Mouse (Mus musculus): Measurements from ENCODE around the gene Capzb. TPM values are rescaled to one million over a fixed set of nuclear protein-coding genes. Genes with fewer than 3 reads are reported as not detected.

Gene Capzb
- 330 and 331 TPM in 2 replicates for polyA plus RNA-seq (2015; fragmentation: Nextera tagmentation; extraction: Ambion mirVana)

DNA sequence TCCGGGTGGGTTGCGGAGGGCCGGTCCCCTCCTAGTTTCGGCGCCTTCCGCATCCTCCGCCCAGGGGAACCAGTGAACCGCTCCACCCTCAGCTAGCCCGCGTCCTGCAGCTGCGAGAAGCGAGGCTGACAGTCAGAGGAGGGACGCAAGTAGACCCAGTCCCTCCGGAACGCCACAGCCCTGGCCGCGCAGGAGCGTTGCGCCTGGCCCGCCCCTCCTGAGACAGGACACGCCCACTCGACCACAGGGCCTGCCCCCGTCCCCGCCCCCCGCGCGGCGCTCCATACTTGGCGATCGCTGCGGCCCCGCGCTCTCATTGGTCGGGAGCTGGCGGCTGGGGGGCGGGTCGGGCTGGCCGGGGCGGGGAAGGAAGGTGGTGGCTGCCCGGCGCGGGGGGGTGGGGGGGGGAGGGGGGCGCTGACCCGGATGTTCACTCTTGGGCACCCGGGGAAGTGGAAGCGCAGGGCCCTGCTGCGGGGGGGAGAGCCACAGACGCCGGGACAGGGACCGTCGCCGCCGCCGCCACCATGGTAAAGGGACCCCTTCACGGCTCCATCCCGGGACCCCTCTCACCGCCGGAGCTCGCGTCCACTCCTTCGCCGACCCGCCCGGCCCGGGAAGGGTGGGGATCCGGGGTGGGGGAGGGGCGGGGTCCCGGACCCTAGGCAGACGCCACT is at the start of gene Capzb:
Gene Capzb (plus strand): TSS at position 401 of the 677 bp plus-strand sequence.
- peaks cover 39% of the 10 kb centered on the region for H3K4me1 ChIP-seq
- under 1% methylated on average over 50 of the region's 69 CpGs for WGBS

DNA sequence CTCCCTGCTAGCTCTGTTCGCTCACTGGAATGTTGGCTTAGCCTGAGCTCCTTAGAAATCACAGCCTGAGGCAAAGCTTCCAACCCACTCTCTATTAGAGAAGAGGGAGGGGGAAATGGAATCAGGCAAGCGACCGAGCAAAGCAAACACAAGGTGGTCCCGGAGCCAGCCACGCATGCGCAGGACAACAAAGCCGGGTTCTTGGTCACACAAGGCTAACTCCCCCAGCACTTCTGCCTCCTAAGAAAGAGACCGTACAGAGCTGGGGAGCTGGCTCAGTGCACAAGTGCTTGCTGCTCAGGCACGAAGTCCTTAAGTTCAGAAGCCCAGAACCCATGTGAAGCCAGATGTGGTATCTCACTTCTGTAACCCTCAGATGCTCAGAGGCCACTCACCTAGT is 49.7 kb upstream of the Capzb start:
- H3K27me3 ChIP-seq (replicated peaks): no peaks in the 10 kb centered on the region
- no peaks in the 10 kb centered on the region for H3K9me3 ChIP-seq
- no peak for ATAC-seq (replicated peaks)
- peak overlapping the region; percentile 8; the same call in 1 of the 2 replicates for H3K4me3 ChIP-seq
- H3K4me2 ChIP-seq: peak overlapping the region; percentile 35
- peak overlapping the region; percentile 28; the same call in 1 of the 2 replicates for H3K27ac ChIP-seq
- no peaks in the 10 kb centered on the region for H3K36me3 ChIP-seq (replicated peaks)
- WGBS: 23% methylated on average over 9 of the region's 9 CpGs
- H3K4me1 ChIP-seq: peaks cover 5% of the 10 kb centered on the region
- no peak overlapping the region for H3K9ac ChIP-seq

More for the DNA sequence above, at the start of gene Capzb:
- no peaks in the 10 kb centered on the region for H3K36me3 ChIP-seq (replicated peaks)
- peak within 1 kb of the TSS; percentile 99 for H3K4me2 ChIP-seq
- no peaks in the 10 kb centered on the region for H3K27me3 ChIP-seq (replicated peaks)
- H3K4me3 ChIP-seq: peak within 1 kb of the TSS; percentile 97
- peak; percentile 97 for ATAC-seq (replicated peaks)
- peak within 1 kb of the TSS; percentile 91 for H3K9ac ChIP-seq
- H3K9me3 ChIP-seq: no peaks in the 10 kb centered on the region
- peak within 1 kb of the TSS; percentile 90 for H3K27ac ChIP-seq

DNA sequence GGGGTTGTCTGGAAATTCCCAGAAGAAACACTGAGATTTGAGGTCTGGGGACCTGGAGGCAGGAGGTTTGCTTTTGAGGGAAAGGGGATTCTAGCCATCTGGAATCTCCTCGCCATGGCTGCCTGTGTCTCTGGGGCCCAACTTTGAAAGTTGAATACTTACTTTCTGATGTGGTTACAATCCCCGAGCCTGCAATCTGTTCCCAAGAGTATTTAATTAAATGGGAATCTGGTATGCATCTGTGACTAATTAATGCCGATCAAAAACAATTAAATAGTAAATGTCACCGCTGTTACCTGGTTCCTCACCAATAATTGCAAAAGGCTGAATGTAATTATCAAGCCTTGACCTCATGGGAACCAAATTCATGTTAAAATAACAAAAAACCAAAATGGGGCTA is 48.1 kb upstream of the Capzb start:
- Histone ChIP-seq H3K9me3 (peaks cover 10% of the 10 kb centered on the region; the same call in 1 of the 2 replicates), H3K9ac (no peak overlapping the region), H3K27ac (no peak overlapping the region), H3K27me3 (replicated peaks) (no peaks in the 10 kb centered on the region), H3K4me2 (no peak overlapping the region), H3K4me3 (no peak overlapping the region), H3K36me3 (replicated peaks) (no peaks in the 10 kb centered on the region), H3K4me1 (peaks cover 5% of the 10 kb centered on the region)
- 71% methylated on average over 4 of the region's 4 CpGs for WGBS
- ATAC-seq (replicated peaks): no peak

DNA sequence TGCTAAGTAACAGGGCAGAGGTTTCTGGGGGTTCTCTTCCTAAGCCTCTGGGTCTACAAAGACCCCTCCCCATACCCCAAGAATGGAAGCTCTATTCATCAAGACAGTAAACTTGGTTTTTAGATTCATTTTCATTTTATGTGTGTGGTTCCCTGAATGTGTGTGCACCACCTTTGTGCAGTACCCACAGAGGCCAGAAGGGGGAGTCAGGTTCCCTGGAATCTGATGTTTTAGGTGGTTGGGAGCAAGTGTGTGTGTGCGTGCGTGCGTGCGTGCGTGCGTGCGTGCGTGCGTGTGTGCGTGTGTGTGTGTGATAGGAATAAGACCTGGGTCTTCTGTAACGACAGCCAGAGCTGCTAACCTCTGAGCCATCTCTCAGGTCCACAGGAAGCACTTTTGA is 47.5 kb upstream of the Capzb start:
- H3K9ac ChIP-seq: no peak overlapping the region
- H3K4me1 ChIP-seq: peaks cover 5% of the 10 kb centered on the region
- no peak overlapping the region for H3K27ac ChIP-seq
- H3K27me3 ChIP-seq (replicated peaks): no peaks in the 10 kb centered on the region
- no peak overlapping the region for H3K4me3 ChIP-seq
- no peak for ATAC-seq (replicated peaks)
- H3K4me2 ChIP-seq: no peak overlapping the region
- 95% methylated on average over 11 of the region's 11 CpGs for WGBS
- peaks cover 10% of the 10 kb centered on the region; the same call in 1 of the 2 replicates for H3K9me3 ChIP-seq
- H3K36me3 ChIP-seq (replicated peaks): no peaks in the 10 kb centered on the region

DNA sequence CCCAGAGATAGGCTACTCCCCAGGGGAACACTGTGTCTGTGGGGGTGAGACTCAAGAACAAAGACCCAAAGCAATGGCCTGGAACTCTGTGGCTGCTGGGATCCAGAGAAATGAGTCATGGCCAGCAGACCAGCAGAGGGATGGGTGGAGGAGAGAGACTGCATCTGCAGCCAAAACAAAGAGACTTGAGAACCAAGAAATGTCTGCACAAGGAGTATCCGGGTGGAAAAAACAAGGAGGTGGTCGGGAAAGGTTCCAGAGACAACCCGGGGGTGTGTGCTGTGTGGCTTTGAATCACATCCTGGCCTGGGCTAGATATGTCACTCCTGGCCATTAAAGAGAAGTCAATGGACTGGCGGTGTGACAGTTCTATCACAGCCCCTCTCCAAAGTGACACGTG is 45.9 kb upstream of the Capzb start:
- no peak overlapping the region for H3K9ac ChIP-seq
- no peak for ATAC-seq (replicated peaks)
- H3K4me3 ChIP-seq: no peak overlapping the region
- H3K4me2 ChIP-seq: no peak overlapping the region
- peaks cover 10% of the 10 kb centered on the region; the same call in 1 of the 2 replicates for H3K9me3 ChIP-seq
- H3K4me1 ChIP-seq: peaks cover 5% of the 10 kb centered on the region
- no peak overlapping the region for H3K27ac ChIP-seq
- WGBS: 85% methylated on average over 5 of the region's 5 CpGs
- no peaks in the 10 kb centered on the region for H3K36me3 ChIP-seq (replicated peaks)
- H3K27me3 ChIP-seq (replicated peaks): no peaks in the 10 kb centered on the region

DNA sequence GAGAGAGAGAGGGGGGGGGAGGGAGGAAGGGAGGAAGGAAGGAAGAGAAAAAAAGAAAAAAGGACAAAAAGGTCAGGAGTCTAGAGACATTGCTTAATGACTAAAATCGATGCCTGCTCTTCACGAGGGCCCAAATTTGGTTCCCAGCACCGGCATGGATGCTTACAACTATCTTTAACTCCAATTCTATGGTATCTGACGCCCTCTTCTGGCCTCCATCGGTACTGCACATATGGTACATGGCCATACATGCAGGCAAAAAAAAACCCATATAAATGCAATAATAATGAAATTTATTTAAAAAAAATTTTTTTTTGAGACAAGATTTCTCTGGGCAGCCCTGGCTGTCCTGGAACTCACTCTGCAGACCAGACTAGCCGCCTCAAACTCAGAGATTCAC is 41.3 kb upstream of the Capzb start:
- no peaks in the 10 kb centered on the region for H3K36me3 ChIP-seq (replicated peaks)
- 70% methylated on average over 6 of the region's 6 CpGs for WGBS
- H3K9me3 ChIP-seq: peaks cover 10% of the 10 kb centered on the region; the same call in 1 of the 2 replicates
- no peak overlapping the region for H3K27ac ChIP-seq
- H3K9ac ChIP-seq: no peak overlapping the region
- H3K27me3 ChIP-seq (replicated peaks): no peaks in the 10 kb centered on the region
- no peaks in the 10 kb centered on the region for H3K4me1 ChIP-seq
- no peak for ATAC-seq (replicated peaks)
- H3K4me2 ChIP-seq: no peak overlapping the region
- no peak overlapping the region for H3K4me3 ChIP-seq

DNA sequence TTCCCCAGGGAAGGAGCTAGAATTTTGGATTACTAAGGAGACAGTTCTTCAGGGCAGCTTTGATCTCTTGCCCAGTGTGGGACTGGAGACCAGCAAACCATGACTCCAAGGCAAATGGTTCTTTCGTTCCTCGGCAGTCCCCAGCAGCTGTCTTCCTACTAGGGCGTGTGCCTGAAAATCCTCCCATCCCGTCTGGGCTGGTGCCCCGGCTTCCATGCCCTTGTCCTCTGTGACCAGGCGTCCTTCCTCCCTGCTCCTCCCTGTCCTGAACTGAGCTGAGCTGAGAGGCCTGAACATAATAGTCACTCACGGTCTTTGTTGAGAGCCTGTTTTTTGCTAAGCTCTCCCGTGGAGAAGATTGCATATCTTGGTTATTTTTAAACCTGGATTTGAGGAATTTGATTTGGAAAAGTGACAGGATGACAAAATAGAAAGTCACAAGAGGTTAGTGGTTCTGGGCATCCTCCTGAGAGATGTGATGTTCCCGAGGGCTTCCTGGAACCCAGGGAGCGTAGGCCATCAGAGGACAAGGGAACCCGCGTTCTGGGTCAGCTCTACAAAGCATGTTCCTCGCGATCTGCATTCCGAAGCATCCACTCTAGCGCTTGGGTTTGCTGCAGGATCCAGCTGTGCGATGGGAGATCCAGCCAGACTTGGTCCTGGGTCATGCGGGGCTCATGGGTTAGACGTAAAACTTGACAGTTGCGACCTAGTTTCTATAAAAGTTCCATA is 38.0 kb upstream of the Capzb start:
- ATAC-seq (replicated peaks): no peak
- H3K9ac ChIP-seq: no peak overlapping the region
- H3K9me3 ChIP-seq: no peaks in the 10 kb centered on the region
- WGBS: 78% methylated on average over 20 of the region's 20 CpGs
- no peak overlapping the region for H3K4me3 ChIP-seq
- no peaks in the 10 kb centered on the region for H3K4me1 ChIP-seq
- no peaks in the 10 kb centered on the region for H3K27me3 ChIP-seq (replicated peaks)
- H3K36me3 ChIP-seq (replicated peaks): no peaks in the 10 kb centered on the region
- H3K4me2 ChIP-seq: no peak overlapping the region
- no peak overlapping the region for H3K27ac ChIP-seq

DNA sequence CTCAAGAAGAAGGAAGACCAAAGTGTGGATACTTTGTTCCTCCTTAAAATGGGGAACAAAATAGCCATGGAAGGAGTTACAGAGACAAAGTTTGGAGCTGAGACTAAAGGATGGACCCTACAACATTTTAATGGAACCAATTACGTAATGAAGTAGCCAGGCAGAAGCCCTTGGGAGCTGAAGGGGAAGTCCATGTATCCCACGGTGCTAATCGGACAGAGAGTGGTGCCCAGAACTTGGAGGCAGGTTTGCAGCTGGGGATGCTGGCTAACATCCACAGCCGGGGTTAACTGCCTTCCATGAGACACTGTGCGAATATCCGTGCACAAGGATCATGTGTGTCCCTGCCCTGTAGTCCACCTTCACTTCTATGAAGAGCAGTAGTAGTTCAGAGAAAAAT is 36.2 kb upstream of the Capzb start:
- 86% methylated on average over 6 of the region's 6 CpGs for WGBS
- H3K4me2 ChIP-seq: no peak overlapping the region
- H3K27me3 ChIP-seq (replicated peaks): no peaks in the 10 kb centered on the region
- H3K9me3 ChIP-seq: no peaks in the 10 kb centered on the region
- no peak overlapping the region for H3K4me3 ChIP-seq
- no peaks in the 10 kb centered on the region for H3K4me1 ChIP-seq
- no peak overlapping the region for H3K9ac ChIP-seq
- no peak for ATAC-seq (replicated peaks)
- no peak overlapping the region for H3K27ac ChIP-seq
- H3K36me3 ChIP-seq (replicated peaks): no peaks in the 10 kb centered on the region

DNA sequence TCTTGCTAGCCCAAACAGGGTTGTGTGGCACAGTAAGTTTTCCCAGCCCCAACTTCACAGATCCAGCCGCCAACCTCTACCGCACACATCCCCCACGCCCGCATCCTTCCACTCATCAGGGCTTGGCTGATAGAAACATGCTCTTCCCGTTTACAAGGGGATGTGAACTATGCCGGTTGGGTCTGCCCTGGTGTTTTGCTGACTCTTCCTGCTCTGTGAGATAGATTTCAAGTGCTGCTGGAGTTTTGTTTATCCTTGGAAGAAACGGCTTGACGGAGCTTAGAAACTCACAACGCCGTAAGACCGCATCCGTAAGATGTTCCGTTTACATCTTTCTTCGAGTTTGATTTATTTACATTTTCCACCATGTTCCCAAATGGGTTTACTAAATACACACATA is 34.3 kb upstream of the Capzb start:
- Histone ChIP-seq H3K4me1 (no peaks in the 10 kb centered on the region), H3K27ac (no peak overlapping the region), H3K4me3 (no peak overlapping the region), H3K4me2 (no peak overlapping the region), H3K9me3 (no peaks in the 10 kb centered on the region), H3K27me3 (replicated peaks) (no peaks in the 10 kb centered on the region), H3K9ac (no peak overlapping the region), H3K36me3 (replicated peaks) (no peaks in the 10 kb centered on the region)
- 91% methylated on average over 14 of the region's 14 CpGs for WGBS
- ATAC-seq (replicated peaks): no peak

DNA sequence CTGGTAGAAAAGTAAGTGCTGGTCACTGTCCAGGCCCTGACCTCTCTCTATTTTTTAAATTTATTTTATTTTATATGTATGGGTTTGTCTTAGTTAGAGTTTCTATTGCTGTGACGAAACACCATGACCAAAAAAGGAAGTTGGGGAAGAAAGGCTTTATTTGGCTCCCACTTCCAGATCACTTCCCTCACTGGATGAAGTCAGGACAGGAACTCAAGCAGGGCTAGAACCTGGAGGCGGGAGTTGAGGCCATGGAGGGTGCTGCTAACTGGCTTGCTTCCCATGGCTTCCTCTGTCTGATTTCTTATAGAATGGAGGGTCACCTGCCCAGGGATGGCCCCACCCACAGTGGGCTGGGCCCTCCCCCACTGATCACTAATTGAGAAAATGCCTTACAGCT is 31.6 kb upstream of the Capzb start:
- no peak overlapping the region for H3K9ac ChIP-seq
- no peaks in the 10 kb centered on the region for H3K27me3 ChIP-seq (replicated peaks)
- H3K27ac ChIP-seq: no peak overlapping the region
- H3K9me3 ChIP-seq: no peaks in the 10 kb centered on the region
- no peak overlapping the region for H3K4me3 ChIP-seq
- 60% methylated on average over 2 of the region's 2 CpGs for WGBS
- no peak for ATAC-seq (replicated peaks)
- H3K4me2 ChIP-seq: no peak overlapping the region
- H3K36me3 ChIP-seq (replicated peaks): no peaks in the 10 kb centered on the region
- no peaks in the 10 kb centered on the region for H3K4me1 ChIP-seq

DNA sequence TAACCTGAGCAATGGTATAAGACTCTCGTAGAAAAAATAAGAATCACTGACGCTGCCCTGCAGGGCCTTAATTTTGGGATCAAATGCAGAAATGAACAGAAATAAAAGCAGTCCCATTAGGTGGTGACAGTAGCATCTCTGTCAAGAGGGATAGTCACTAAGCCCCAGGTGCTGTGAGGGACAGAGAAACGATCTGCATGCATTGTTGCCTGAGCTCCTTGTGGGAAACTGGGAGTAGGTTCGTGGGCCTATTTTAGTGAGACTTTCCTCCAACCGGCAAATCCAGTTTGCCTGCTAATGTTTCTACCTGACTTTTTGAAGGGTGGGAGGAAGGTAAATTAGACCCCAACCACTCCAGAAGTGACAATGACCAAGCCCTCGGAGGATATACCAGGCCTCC is 28.6 kb upstream of the Capzb start:
- Histone ChIP-seq H3K36me3 (replicated peaks) (no peaks in the 10 kb centered on the region), H3K27me3 (replicated peaks) (no peaks in the 10 kb centered on the region), H3K4me2 (no peak overlapping the region), H3K9me3 (no peaks in the 10 kb centered on the region), H3K4me1 (no peaks in the 10 kb centered on the region), H3K9ac (no peak overlapping the region), H3K27ac (no peak overlapping the region), H3K4me3 (no peak overlapping the region)
- ATAC-seq (replicated peaks): no peak
- WGBS: 87% methylated on average over 6 of the region's 6 CpGs

DNA sequence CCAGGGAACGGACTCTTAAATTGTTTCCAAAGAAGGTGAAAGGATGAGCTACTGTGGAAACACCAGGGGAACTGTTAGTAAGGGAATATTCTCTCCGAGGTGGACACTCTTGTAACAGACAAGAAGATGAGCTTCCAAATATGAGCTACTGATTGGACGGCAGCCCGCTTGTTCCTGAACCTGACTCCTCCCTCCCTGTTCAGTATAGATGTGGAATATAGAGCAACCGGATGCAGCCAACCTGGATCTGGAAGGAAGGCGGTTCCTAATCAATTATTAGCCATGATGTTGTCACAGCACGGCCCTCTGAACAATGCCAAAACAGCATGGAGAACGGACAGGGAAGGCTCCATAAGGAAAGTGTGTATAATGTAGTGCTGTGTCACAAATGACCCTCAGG is 27.4 kb upstream of the Capzb start:
- H3K4me2 ChIP-seq: no peak overlapping the region
- H3K4me1 ChIP-seq: no peaks in the 10 kb centered on the region
- H3K9ac ChIP-seq: no peak overlapping the region
- H3K27ac ChIP-seq: no peak overlapping the region
- no peak for ATAC-seq (replicated peaks)
- 90% methylated on average over 8 of the region's 8 CpGs for WGBS
- H3K4me3 ChIP-seq: no peak overlapping the region
- H3K9me3 ChIP-seq: no peaks in the 10 kb centered on the region
- H3K27me3 ChIP-seq (replicated peaks): no peaks in the 10 kb centered on the region
- H3K36me3 ChIP-seq (replicated peaks): no peaks in the 10 kb centered on the region

DNA sequence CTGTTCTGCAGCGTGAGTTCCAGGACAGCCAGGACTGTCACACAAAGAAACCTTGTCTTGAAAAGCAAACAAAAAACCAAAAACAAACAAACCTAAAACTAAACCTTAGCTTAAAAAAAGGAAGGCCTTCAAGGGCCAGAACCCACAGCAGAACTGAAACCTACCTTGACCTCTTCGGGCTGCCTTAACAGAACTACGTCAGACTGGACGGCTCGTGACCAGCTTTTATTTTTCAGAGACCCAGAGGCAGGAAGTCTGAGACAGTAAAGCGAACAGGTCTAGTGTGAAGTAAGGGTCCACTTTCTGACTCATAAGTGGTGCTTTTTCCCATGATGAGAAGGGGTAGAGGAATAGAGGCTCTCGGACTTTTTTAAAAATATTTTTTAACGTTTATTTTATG is 26.5 kb upstream of the Capzb start:
- 85% methylated on average over 8 of the region's 8 CpGs for WGBS
- Histone ChIP-seq H3K9ac (no peak overlapping the region), H3K9me3 (no peaks in the 10 kb centered on the region), H3K27me3 (replicated peaks) (no peaks in the 10 kb centered on the region), H3K36me3 (replicated peaks) (no peaks in the 10 kb centered on the region), H3K27ac (no peak overlapping the region), H3K4me2 (no peak overlapping the region), H3K4me1 (no peaks in the 10 kb centered on the region), H3K4me3 (no peak overlapping the region)
- no peak for ATAC-seq (replicated peaks)

All from midbrain, embryonic 15.5 days (tissue).